Mouse (Mus musculus) T-helper 2 cell (primary cell): ENCODE results near the gene Arhgap28.

Experiments
- in situ Hi-C: fragments of 300-600 bp; cut with MboI, MseI; formaldehyde crosslinking; loops from one replicate; pipeline ENCODE4 v1.15.1; 2025; ENCODE audit warnings: high pct_unique_total_duplicates

Gene Arhgap28

GRCm38 (mm10) chr17:67941026-67941425 is 62.9 kb downstream of the Arhgap28 start:
- in situ Hi-C loops, result no loop called here

DNA sequence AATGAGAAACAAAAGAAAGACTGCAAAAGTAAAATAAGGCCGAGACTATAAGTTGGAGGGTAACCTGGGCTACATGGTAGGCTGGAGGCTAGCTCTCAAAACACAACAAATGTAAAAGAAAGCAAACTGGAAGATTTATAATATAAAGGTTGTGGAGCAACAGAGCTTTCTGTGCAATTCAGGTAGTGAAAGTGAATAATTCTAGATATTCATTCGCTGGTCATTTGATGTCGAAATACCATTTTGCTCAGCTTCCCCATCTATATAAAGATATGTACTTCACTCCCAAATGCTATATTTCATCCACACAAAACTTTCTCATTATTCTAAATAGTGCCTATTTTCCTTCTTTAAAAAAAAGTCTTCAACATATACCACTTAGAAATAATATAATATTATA is 66.9 kb downstream of the Arhgap28 start:
- in situ Hi-C loops, result no loop called here

- in situ Hi-C loops, result no loop called here
Measured at GRCm38 (mm10) chr17:67935556-67935955, 68.4 kb downstream of the Arhgap28 start.

DNA sequence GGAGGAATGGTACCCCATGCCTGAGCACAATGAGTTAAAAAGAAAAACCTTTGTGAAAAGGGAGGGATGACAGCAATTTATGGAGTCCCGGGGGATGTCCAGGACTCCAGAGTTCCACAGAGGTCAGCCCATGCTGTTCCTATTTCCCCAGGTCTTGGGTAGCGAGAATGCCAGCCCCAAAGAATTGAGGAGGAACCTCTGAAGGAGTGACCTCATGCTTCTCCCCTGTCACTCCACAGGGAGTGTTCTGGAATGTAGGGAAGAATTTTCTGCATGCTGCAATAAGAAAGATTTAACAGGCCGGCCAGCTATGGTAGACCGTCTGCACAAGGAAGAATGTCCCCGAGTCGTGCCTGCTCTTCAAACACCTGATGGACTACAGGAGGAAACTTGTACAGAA is 72.5 kb downstream of the Arhgap28 start:
- in situ Hi-C loops, result no loop called here

DNA sequence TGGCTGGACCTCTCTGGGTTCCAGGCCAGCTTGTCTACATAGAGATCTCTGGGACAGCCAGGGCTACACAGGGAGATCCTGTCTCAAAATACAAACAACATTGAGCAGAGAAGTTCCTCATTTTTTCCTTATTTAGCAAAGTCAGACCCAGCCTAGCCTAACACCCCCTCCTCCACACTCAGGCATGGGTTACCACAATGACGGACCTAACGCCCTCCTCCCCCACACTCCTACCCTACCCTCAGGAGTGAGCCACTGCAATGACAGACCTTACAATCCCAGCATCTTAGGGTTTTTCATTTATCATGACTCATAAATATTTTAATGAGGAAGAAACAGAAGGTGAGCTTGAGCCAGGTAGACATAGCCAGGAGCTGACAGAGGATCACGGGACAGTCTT is 73.0 kb downstream of the Arhgap28 start:
- in situ Hi-C loops, result no loop called here

DNA sequence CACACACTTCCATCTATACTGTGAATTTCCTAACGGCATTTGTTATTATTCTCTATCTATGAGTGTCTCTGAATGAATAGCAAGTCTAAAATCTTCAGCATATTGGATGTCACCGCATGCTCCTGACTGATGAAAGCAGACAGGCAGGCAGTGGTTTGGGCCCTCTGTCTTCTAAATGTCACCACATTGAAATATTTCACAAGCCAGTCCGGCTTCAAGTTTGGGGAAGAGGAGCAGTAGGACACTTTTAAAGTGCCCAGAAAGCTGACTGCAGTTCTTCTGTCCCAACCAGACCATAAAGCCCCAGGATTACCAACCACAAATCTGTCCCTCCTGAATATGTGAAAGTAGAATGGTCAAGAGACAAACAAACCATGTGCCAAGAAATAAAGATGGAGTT is 73.5 kb downstream of the Arhgap28 start:
- in situ Hi-C loops, result no loop called here

DNA sequence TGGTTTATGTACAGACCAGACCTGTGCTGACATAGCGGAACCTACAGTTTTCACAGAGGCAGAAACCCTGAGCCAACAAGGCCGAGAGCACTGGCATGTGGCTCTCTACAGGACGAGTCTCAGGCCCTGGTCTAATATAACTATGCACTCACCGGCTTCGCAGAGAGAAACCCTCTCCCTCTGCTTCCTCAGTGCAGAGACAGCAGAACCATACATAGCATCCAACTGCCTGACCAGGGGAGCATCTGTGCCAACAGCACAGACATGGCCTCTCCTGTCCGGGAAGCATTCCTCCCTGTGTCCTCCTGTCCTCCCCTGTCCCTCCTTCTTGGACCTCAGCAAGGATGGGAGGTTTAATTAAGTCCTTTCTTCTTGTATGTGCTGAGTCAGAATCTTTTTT is 75.6 kb downstream of the Arhgap28 start:
- in situ Hi-C loops, result no loop called here

DNA sequence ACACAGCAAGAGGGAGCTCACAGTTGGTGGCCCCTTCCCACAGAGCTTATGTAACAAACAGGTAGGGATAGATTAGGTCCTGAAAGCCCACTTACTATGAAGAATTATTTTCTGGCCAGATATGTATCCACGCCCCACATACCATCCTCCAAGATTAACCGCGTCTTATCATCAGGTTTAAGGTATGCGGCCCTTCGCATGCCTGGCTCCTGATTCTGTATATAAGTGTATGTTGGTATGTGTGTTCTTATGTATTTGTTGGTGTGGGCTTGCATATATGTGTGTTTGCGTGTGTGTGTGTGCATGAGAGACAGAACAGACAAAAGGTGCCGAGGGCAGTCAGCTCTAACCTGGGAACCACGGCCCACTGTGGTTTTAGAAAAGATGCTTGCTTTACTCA is 76.1 kb downstream of the Arhgap28 start:
- in situ Hi-C loops, result no loop called here

GRCm38 (mm10) chr17:67919959-67920358 is 84.0 kb downstream of the Arhgap28 start:
- in situ Hi-C loops, result no loop called here

GRCm38 (mm10) chr17:67918201-67918600 is 85.7 kb downstream of the Arhgap28 start:
- in situ Hi-C loops, result no loop called here

DNA sequence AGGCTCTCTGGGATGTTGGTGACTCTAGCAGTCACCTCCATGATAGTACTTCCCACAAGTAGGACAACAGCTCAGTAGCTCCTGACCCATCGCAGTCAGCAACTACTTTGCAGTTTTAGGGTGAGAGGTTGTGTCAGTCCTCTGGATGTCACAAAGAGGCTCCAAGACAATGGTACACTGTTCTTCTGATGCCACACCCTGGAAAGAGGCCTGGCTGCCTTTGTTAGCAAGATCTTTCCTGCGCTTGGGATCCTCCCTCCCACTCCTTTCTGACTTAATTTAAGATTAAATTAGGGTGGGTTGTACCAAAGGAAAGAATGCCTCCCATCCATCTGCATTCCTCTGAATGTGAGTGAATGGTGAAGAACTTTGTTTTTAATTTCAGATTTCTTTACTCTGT is 87.0 kb downstream of the Arhgap28 start:
- in situ Hi-C loops, result no loop called here

DNA sequence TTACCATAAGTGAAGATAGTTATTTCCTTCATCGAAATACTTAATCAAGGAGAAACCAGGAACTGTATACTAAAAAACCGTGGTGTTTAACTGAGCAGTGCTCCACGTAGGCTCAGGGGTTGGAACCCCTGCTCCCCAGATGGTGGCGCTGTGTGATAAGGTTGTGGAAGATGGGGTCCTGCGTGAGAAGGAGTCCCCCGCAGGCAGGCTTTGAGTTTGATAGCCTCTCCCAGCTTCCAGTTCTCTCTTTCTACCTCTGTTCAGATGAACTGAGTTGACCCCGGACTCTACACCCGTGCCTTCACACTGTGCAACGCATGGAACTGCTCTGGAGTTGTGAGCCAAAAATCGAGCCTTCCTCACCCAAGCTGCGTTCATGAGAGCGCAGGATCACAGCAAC is 91.3 kb downstream of the Arhgap28 start:
- in situ Hi-C loops, result no loop called here

GRCm38 (mm10) chr17:67912051-67912450 is 91.9 kb downstream of the Arhgap28 start:
- in situ Hi-C loops, result no loop called here

DNA sequence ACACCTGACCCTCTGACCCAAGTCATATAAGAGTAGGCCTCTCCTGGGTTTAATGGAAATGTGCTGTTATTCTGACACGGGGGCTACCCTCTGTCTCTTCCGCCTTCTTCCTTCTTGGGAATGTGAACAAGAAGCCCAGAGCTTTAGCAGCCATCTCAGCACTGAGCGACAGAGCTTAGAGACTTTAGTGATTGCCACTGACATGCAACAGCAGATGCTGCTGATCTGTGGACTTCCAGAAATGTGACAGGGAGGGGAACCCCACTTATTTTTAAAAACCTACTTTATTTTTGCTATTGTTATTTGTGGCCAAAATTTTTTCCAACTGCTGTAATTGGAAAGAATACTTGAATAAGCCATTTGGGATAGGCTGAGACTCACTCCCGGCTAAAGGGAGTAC is 95.4 kb downstream of the Arhgap28 start:
- in situ Hi-C loops, result no loop called here

- in situ Hi-C loops, result no loop called here
Measured at GRCm38 (mm10) chr17:67908137-67908536, 95.8 kb downstream of the Arhgap28 start.

DNA sequence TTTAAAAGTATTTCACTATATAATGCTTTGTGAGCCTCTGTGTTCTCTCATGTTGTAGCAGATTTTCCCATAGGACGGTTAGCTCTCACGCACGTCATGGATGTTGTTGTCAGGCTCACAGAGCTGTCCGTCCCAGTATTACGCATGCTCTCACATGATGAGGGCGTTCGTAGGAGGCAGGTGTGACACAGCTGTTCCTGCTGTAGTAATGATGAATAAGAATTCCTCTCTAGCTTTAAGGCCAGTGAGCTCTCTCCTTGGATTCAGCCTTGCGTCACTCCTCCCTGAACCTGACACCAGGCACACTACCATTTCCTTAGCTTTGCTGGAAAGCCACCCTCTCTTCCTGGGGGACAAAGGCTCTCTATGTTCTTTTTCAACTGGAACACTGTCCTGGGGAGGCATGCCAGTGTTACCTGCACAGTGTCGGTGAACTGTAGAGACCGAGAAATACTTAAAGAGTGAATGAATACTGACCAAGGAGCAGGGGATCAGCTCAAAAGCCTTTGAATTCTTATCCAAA is 96.3 kb downstream of the Arhgap28 start:
- in situ Hi-C loops, result no loop called here

DNA sequence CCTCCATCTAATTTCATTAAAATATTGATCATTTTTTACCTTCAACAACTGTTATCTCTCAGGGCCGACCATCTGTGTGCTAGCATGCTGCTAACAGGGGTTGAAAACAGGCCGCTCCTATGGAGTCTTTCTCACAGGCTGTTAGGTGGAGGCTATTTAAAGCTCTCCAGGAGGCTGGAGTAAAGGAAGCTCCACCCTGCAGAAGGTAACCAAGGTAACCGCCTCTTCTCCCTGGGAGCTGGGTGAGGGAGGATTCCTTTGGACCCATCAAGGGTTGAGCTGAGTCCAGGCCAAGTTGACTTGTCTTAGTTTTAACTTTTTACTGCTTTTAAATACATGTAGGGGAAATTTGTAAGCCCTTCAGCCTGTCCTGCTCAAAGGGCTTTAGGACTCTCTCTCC is 97.7 kb downstream of the Arhgap28 start:
- in situ Hi-C loops, result no loop called here

- in situ Hi-C loops, result no loop called here
Measured at GRCm38 (mm10) chr17:67904315-67904944, 99.5 kb downstream of the Arhgap28 start.

DNA sequence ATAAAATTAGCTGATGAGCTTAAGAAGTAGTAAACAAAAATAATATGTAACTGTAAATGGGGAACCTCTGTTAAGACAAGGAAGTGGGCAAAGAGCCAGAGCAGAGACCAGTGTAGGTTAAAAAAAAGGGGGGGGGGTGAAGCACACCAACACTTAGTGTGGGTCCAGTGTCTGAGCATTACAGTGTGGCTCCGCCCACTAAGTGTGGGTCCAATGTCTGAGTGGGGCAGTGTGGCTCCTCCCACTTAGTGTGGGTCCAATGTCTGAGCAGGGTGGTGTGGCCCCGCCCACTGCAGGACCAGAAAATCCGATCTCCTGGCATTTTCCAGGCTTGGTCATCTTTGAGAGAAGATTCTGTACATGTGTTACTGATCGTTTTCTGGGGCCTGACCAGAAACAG is 101.1 kb downstream of the Arhgap28 start:
- in situ Hi-C loops, result no loop called here

DNA sequence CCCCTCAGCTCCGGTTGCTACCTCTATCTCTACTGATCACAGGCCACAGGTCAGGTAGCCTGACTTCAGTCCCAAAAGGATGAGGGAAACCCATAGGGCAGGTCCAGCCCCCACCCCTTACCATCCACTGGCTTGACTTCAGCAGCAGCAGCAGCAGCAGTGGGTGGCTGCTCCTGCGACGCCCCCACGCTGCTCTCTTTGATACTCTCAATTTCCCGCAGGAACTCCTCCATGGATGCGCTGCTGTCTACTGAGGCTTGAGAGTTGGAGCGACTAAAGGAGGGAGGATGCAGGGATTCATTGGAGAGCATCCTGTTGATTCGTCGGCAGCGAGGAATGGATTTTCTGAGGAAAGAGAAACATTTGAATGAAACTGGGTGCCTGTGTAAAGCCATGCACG is 102.8 kb downstream of the Arhgap28 start:
- in situ Hi-C loops, result no loop called here

DNA sequence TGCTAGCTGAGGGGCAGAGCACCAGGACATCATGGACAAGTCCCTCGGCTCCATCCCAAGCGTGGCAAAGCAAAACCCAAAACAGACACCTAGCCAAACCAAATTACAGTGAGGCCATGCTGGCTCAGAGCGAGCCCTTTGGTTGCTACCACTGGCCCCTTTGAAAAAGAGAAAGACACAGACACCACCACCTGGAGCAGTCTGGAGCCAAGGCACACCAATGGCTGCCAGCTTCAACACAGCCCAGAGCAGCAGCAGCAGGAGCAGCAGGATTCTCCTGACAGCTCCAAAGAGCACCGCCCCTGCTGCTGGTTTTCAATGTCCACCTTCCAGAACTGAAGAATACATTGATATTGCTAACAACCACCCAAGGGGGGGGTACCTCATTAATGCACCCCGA is 104.5 kb downstream of the Arhgap28 start:
- in situ Hi-C loops, result no loop called here

DNA sequence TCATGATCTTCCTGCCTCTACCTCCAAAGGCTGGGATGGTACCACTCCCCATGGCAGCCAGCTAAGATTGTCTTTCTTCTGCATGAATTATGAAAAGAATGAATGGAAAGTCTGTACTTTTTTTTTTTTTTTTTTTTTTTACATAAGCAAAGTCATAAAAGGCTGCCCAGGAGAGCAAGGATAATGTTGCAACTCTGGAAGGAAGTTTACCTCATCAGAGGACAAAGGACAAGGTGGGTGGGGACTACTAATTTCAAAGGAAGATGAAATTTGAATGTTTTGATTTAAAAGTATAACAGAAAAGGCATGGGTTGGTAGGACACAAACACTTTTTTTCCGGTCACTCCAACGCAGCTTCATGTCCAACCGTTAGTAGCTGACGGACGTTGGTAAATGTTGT is 107.5 kb downstream of the Arhgap28 start:
- in situ Hi-C loops, result no loop called here

DNA sequence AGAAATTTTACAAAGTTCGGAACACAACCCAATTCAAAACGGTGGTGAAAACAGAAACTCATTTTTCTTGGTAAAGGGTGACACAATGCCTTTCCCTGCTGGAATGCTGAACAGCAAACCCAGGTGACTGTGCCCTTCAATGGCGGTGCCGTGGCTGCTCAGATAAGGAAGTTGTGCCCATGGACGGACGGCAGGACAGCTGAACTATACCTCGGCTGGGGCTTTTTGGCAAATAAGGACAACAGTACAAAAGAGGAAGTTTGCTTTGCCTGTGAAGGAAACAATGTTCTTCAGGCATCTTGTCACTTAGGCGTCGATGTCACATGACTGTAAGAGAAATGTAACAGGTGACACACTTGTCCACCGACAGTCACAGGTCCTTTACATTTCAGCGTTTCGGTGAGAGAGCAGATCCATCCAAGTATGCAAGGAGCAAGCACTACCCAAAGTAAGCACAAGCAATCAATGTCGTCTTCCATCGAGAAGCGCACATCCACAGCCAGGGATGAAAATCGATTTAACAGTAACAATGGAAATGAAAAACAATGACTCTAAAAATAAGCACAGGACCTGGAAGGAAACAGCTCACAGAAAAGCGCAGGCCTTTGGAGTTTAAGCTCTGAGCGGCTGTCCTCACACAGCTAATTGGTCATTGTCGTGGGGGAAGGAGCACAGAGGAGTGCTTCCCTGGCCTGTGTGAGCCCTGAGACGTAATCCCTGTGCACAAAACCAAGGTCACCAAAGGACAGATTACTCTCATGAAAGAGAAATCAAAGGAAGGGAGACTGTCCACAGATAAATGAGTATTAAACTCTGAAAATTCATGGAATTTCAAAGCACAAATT is 114.2 kb downstream of the Arhgap28 start:
- in situ Hi-C loops, result no loop called here
